9 mouse cellular contexts compared by ENCODE assay signal in genomic region chr19:4125268-4125667, GRCm38 (mm10). TPM values are rescaled to one million over a fixed set of nuclear protein-coding genes. Genes with fewer than 3 reads are reported as not detected.
DNase-seq lines count a peak whose midpoint lies in the region; ATAC-seq and TF ChIP-seq lines count a peak whose summit lies in the region.
"Not testable (repeated sequence)": the region's sequence is repeated elsewhere in the genome, so short reads cannot be mapped to it uniquely, and the experiment has no call there.
"Had no signal": no experiment of that assay in that cellular context is flagged by ENCODE, and none has a peak within 500 bp of the region (broad histone marks: within the 10 kb centered on the region; RNA-seq: fewer than 3 reads in every experiment).

No protein-coding gene starts in this region.

- WGBS in cerebellum, adult 2 months, result 1% methylated on average over 3 of the region's 4 CpGs
- WGBS in forebrain, embryonic 12.5 days, result 25% methylated on average over 3 of the region's 4 CpGs
- 26% methylated on average over 3 of the region's 4 CpGs for WGBS in heart, postnatal 0 days
- 7% methylated on average over 4 of the region's 4 CpGs for WGBS in kidney, embryonic 15.5 days
- WGBS in liver, embryonic 14.5 days (ENCODE audit: insufficient replicate concordance), result 15% methylated on average over 4 of the region's 4 CpGs
- 7% methylated on average over 4 of the region's 4 CpGs for WGBS in midbrain, embryonic 14.5 days
- WGBS in spleen, adult 2 months, result 27% methylated on average over 4 of the region's 4 CpGs

- not testable (repeated sequence) for TF ChIP-seq POLR2A in cerebellum, adult 2 months (IDR thresholded peaks at IDR 0.05; ENCODE audit: borderline replicate concordance, insufficient read depth, low read length); spleen, adult 2 months (IDR thresholded peaks at IDR 0.05; ENCODE audit: low read depth, low read length)

- not testable (repeated sequence) for H3K9me3 ChIP-seq in forebrain, embryonic 12.5 days; heart, postnatal 0 days (replicated peaks; ENCODE audit: control insufficient read depth, low read length); kidney, embryonic 15.5 days (replicated peaks); liver, embryonic 14.5 days (ENCODE audit: control insufficient read depth, low read length); midbrain, embryonic 14.5 days (ENCODE audit: control insufficient read depth, low read length)

- peak overlapping the region; percentile 79 for H3K4me2 ChIP-seq in forebrain, embryonic 12.5 days
- peak overlapping the region; percentile 50 for H3K4me2 ChIP-seq in heart, postnatal 0 days (ENCODE audit: low read depth, low read length)
- peak overlapping the region; percentile 84 for H3K4me2 ChIP-seq in kidney, embryonic 15.5 days
- H3K4me2 ChIP-seq in liver, embryonic 14.5 days (ENCODE audit: low read depth), result peak overlapping the region; percentile 66
- peak overlapping the region; percentile 41 for H3K4me2 ChIP-seq in midbrain, embryonic 14.5 days (ENCODE audit: low read length)

- peak overlapping the region; percentile 73 for H3K9ac ChIP-seq in forebrain, embryonic 12.5 days
- 0 out of 2 replicates have a peak overlapping the region, but pooled peaks have one; percentile 11 for H3K9ac ChIP-seq in heart, postnatal 0 days (replicated peaks; ENCODE audit: low read depth, low read length)
- H3K9ac ChIP-seq in kidney, embryonic 15.5 days, result peak overlapping the region; percentile 39; the same call in 1 of the 2 replicates
- H3K9ac ChIP-seq in liver, embryonic 14.5 days (replicated peaks), result peak overlapping the region; percentile 75
- H3K9ac ChIP-seq in midbrain, embryonic 14.5 days (replicated peaks; ENCODE audit: low read length), result peak overlapping the region; percentile 83; the same call in 1 of the 2 replicates

- H3K27ac ChIP-seq in cerebellum, adult 2 months (ENCODE audit: insufficient read depth, low read length), result peak overlapping the region; percentile 93
- 0 out of 2 replicates have a peak overlapping the region, but pooled peaks have one; percentile 19 for H3K27ac ChIP-seq in forebrain, embryonic 12.5 days
- H3K27ac ChIP-seq in heart, postnatal 0 days (ENCODE audit: low read depth), result not testable (repeated sequence)
- H3K27ac ChIP-seq in kidney, embryonic 15.5 days, result peak overlapping the region; percentile 37; the same call in 1 of the 2 replicates
- peak overlapping the region; percentile 67 for H3K27ac ChIP-seq in liver, embryonic 14.5 days
- H3K27ac ChIP-seq in midbrain, embryonic 14.5 days (replicated peaks; ENCODE audit: low read depth, low read length), result peak overlapping the region; percentile 71
- peak overlapping the region; percentile 70 for H3K27ac ChIP-seq in spleen, adult 2 months (ENCODE audit: insufficient read depth, low read length)

- not testable (repeated sequence) for TF ChIP-seq CTCF in cerebellum, adult 2 months (IDR thresholded peaks at IDR 0.05; ENCODE audit: borderline replicate concordance, insufficient read depth, low read depth, low read length); heart, postnatal 0 days (IDR thresholded peaks at IDR 0.05; ENCODE audit: low read depth); liver, embryonic 14.5 days (IDR thresholded peaks at IDR 0.05; ENCODE audit: low read depth); spleen, adult 2 months (IDR thresholded peaks at IDR 0.05; ENCODE audit: extremely low read depth, insufficient read depth, insufficient read length, insufficient replicate concordance)

- H3K27me3 ChIP-seq in cerebellum, adult 2 months (ENCODE audit: control insufficient read depth, insufficient read depth, low read length); forebrain, embryonic 12.5 days; heart, postnatal 0 days (ENCODE audit: control insufficient read depth, insufficient read depth, low read length); kidney, embryonic 15.5 days; liver, embryonic 14.5 days (ENCODE audit: control insufficient read depth, insufficient read depth, low read length); midbrain, embryonic 14.5 days (ENCODE audit: control insufficient read depth, insufficient read depth, low read length); spleen, adult 2 months (ENCODE audit: control insufficient read depth, insufficient read depth, low read length): not testable (repeated sequence)

- not testable (repeated sequence) for TF ChIP-seq EP300 in heart, postnatal 0 days (IDR thresholded peaks at IDR 0.05; ENCODE audit: low read depth); liver, embryonic 14.5 days (IDR thresholded peaks at IDR 0.05; ENCODE audit: low read depth)

- not testable (repeated sequence) for H3K4me1 ChIP-seq in cerebellum, adult 2 months (ENCODE audit: control insufficient read depth, insufficient read depth, low read length)
- H3K4me1 ChIP-seq in forebrain, embryonic 12.5 days, result peaks cover 27% of the 10 kb centered on the region
- H3K4me1 ChIP-seq in heart, postnatal 0 days (ENCODE audit: control insufficient read depth, insufficient read depth), result peaks cover 21% of the 10 kb centered on the region
- peaks cover 38% of the 10 kb centered on the region for H3K4me1 ChIP-seq in kidney, embryonic 15.5 days
- H3K4me1 ChIP-seq in liver, embryonic 14.5 days (replicated peaks; ENCODE audit: control insufficient read depth in 2 of 2, insufficient read depth in 2 of 2, low read length in 1 of 2), result peaks cover 56 to 57% of the 10 kb centered on the region in 2 experiments
- peaks cover 14% of the 10 kb centered on the region for H3K4me1 ChIP-seq in midbrain, embryonic 14.5 days (ENCODE audit: control insufficient read depth, insufficient read depth, low read length)
- H3K4me1 ChIP-seq in spleen, adult 2 months (ENCODE audit: control insufficient read depth, insufficient read depth, insufficient read length), result peaks cover 27% of the 10 kb centered on the region

- ATAC-seq in forebrain, embryonic 12.5 days (ENCODE audit: low FRiP score), result peak; percentile 36; the same call in 1 of the 2 replicates
- ATAC-seq in heart, postnatal 0 days (ENCODE audit: insufficient read depth, low read depth), result peak; percentile 5; the same call in 1 of the 2 replicates
- peak; percentile 43 for ATAC-seq in kidney, embryonic 15.5 days (replicated peaks; ENCODE audit: low FRiP score)
- peak; percentile 14 for ATAC-seq in liver, embryonic 14.5 days (ENCODE audit: insufficient read depth)
- ATAC-seq in midbrain, embryonic 14.5 days (ENCODE audit: low FRiP score, low TSS enrichment), result not testable (repeated sequence)

- peak overlapping the region; percentile 97 for H3K4me3 ChIP-seq in cerebellum, adult 2 months (replicated peaks; ENCODE audit: insufficient read depth, low read depth, low read length)
- H3K4me3 ChIP-seq in forebrain, embryonic 12.5 days (replicated peaks), result peak overlapping the region; percentile 68
- peak overlapping the region; percentile 83 for H3K4me3 ChIP-seq in heart, postnatal 0 days (ENCODE audit: low read depth, low read length)
- H3K4me3 ChIP-seq in kidney, embryonic 15.5 days (replicated peaks), result peak overlapping the region; percentile 91
- H3K4me3 ChIP-seq in liver, embryonic 14.5 days (ENCODE audit: insufficient read depth in 1 of 2, low read depth in 2 of 2, low read length in 2 of 2), result peak overlapping the region; percentile 50 to 96
- peak overlapping the region; percentile 83 for H3K4me3 ChIP-seq in midbrain, embryonic 14.5 days (replicated peaks; ENCODE audit: low read depth, low read length)
- peak overlapping the region; percentile 33; the same call in 1 of the 2 replicates for H3K4me3 ChIP-seq in spleen, adult 2 months (ENCODE audit: extremely low read depth, insufficient read depth, insufficient read length)

- H3K36me3 ChIP-seq in forebrain, embryonic 12.5 days (replicated peaks), result peaks cover 24% of the 10 kb centered on the region
- H3K36me3 ChIP-seq in heart, postnatal 0 days (replicated peaks; ENCODE audit: control insufficient read depth, insufficient read depth, low read length), result peaks cover 16% of the 10 kb centered on the region
- H3K36me3 ChIP-seq in kidney, embryonic 15.5 days, result peaks cover 26% of the 10 kb centered on the region
- H3K36me3 ChIP-seq in liver, embryonic 14.5 days (replicated peaks; ENCODE audit: control insufficient read depth, insufficient read depth, low read depth), result peaks cover 14% of the 10 kb centered on the region
- H3K36me3 ChIP-seq in midbrain, embryonic 14.5 days (ENCODE audit: control insufficient read depth, insufficient read depth, low read length), result peaks cover 23% of the 10 kb centered on the region
- H3K36me3 ChIP-seq in spleen, adult 2 months (ENCODE audit: control insufficient read depth, insufficient read depth, low read length), result peaks cover 12% of the 10 kb centered on the region

- peak; percentile 39 for DNase-seq in A20 (ENCODE audit: low read depth, low spot score)
- DNase-seq in cerebellum, adult 2 months, result peak in 1 of 2 experiments; percentile 36
- not testable (repeated sequence) for DNase-seq in heart, postnatal 0 days (ENCODE audit: low spot score); liver, embryonic 14.5 days (ENCODE audit: low read depth in 3 of 3, low spot score in 3 of 3); spleen, adult 2 months (ENCODE audit: low read depth in 1 of 2, low spot score in 2 of 2)
- DNase-seq in midbrain, embryonic 14.5 days, result peak; percentile 53

RNA-seq across cellular contexts. Expression of gene Aip, which starts 0.4 kb away (rescaled TPM):
- 207 and 209 TPM in 2 replicates for polyA plus RNA-seq in cerebellum, adult 2 months (2012; rRNA removed)
- 56.4 and 60.7 TPM in 2 replicates for polyA plus RNA-seq in forebrain, embryonic 12.5 days (2016; fragmentation: Nextera tagmentation; extraction: Ambion mirVana)
- total RNA-seq in heart, postnatal 0 days (2014; rRNA removed; ENCODE audit: low replicate concordance), result 21.4 and 23.8 TPM in 2 replicates
- polyA plus RNA-seq in heart, postnatal 0 days (2015; fragmentation: Nextera tagmentation; extraction: Ambion mirVana), result 61.7 and 66.2 TPM in 2 replicates
- polyA plus RNA-seq in kidney, embryonic 15.5 days (2015; fragmentation: Nextera tagmentation; extraction: Ambion mirVana), result 98.0 and 108 TPM in 2 replicates
- polyA plus RNA-seq in liver, embryonic 14.5 days (2012; rRNA removed), result 28.8 and 33.2 TPM in 2 replicates
- polyA plus RNA-seq in liver, embryonic 14.5 days (2014; fragmentation: Nextera tagmentation; extraction: Ambion mirVana), result 29.4 TPM in 2 replicates
- 84.3 and 98.0 TPM in 2 replicates for polyA plus RNA-seq in midbrain, embryonic 14.5 days (2014; fragmentation: Nextera tagmentation; extraction: Ambion mirVana)
- polyA plus RNA-seq in spleen, adult 2 months (2012; rRNA removed), result 85.3 and 99.6 TPM in 2 replicates

RNA-seq across cellular contexts. Expression of gene Gpr152, which starts 14.3 kb away (rescaled TPM):
- polyA plus RNA-seq in cerebellum, adult 2 months (2012; rRNA removed), result 0.11 and 0.13 TPM in 2 replicates
- polyA plus RNA-seq in forebrain, embryonic 12.5 days (2016; fragmentation: Nextera tagmentation; extraction: Ambion mirVana), result not detected in 2 replicates
- total RNA-seq in heart, postnatal 0 days (2014; rRNA removed; ENCODE audit: low replicate concordance), result not detected in 2 replicates
- polyA plus RNA-seq in heart, postnatal 0 days (2015; fragmentation: Nextera tagmentation; extraction: Ambion mirVana), result 0.03 TPM in 2 replicates
- polyA plus RNA-seq in kidney, embryonic 15.5 days (2015; fragmentation: Nextera tagmentation; extraction: Ambion mirVana), result not detected in 2 replicates
- polyA plus RNA-seq in liver, embryonic 14.5 days (2012; rRNA removed), result not detected in 2 replicates
- polyA plus RNA-seq in liver, embryonic 14.5 days (2014; fragmentation: Nextera tagmentation; extraction: Ambion mirVana), result not detected in 2 replicates
- polyA plus RNA-seq in midbrain, embryonic 14.5 days (2014; fragmentation: Nextera tagmentation; extraction: Ambion mirVana), result not detected in 2 replicates
- polyA plus RNA-seq in spleen, adult 2 months (2012; rRNA removed), result 0.09 and 0.11 TPM in 2 replicates
- total RNA-seq: megakaryocyte progenitor cell, adult 5-6 weeks had no signal

RNA-seq across cellular contexts. Expression of gene Cabp4, which starts 18.6 kb away (rescaled TPM):
- polyA plus RNA-seq in cerebellum, adult 2 months (2012; rRNA removed), result 0.06 and 0.16 TPM in 2 replicates
- 0.09 TPM in 2 replicates for polyA plus RNA-seq in forebrain, embryonic 12.5 days (2016; fragmentation: Nextera tagmentation; extraction: Ambion mirVana)
- not detected in 2 replicates for total RNA-seq in heart, postnatal 0 days (2014; rRNA removed; ENCODE audit: low replicate concordance)
- polyA plus RNA-seq in heart, postnatal 0 days (2015; fragmentation: Nextera tagmentation; extraction: Ambion mirVana), result 0.07 and 0.11 TPM in 2 replicates
- 0.05 and 0.10 TPM in 2 replicates for polyA plus RNA-seq in kidney, embryonic 15.5 days (2015; fragmentation: Nextera tagmentation; extraction: Ambion mirVana)
- 0.03 and 0.15 TPM in 2 replicates for polyA plus RNA-seq in liver, embryonic 14.5 days (2012; rRNA removed)
- not detected in 2 replicates for polyA plus RNA-seq in liver, embryonic 14.5 days (2014; fragmentation: Nextera tagmentation; extraction: Ambion mirVana)
- polyA plus RNA-seq in midbrain, embryonic 14.5 days (2014; fragmentation: Nextera tagmentation; extraction: Ambion mirVana), result 0.14 and 0.15 TPM in 2 replicates
- polyA plus RNA-seq in spleen, adult 2 months (2012; rRNA removed), result 1.9 and 2.2 TPM in 2 replicates
- total RNA-seq: megakaryocyte progenitor cell, adult 5-6 weeks had no signal

RNA-seq across cellular contexts. Expression of gene Coro1b, which starts 23.2 kb away (rescaled TPM):
- polyA plus RNA-seq in cerebellum, adult 2 months (2012; rRNA removed), result 240 and 294 TPM in 2 replicates
- polyA plus RNA-seq in forebrain, embryonic 12.5 days (2016; fragmentation: Nextera tagmentation; extraction: Ambion mirVana), result 125 and 135 TPM in 2 replicates
- 120 and 144 TPM in 2 replicates for total RNA-seq in heart, postnatal 0 days (2014; rRNA removed; ENCODE audit: low replicate concordance)
- 97.2 and 102 TPM in 2 replicates for polyA plus RNA-seq in heart, postnatal 0 days (2015; fragmentation: Nextera tagmentation; extraction: Ambion mirVana)
- 165 and 174 TPM in 2 replicates for polyA plus RNA-seq in kidney, embryonic 15.5 days (2015; fragmentation: Nextera tagmentation; extraction: Ambion mirVana)
- 57.5 and 59.2 TPM in 2 replicates for polyA plus RNA-seq in liver, embryonic 14.5 days (2012; rRNA removed)
- polyA plus RNA-seq in liver, embryonic 14.5 days (2014; fragmentation: Nextera tagmentation; extraction: Ambion mirVana), result 57.5 and 62.2 TPM in 2 replicates
- polyA plus RNA-seq in midbrain, embryonic 14.5 days (2014; fragmentation: Nextera tagmentation; extraction: Ambion mirVana), result 105 and 117 TPM in 2 replicates
- polyA plus RNA-seq in spleen, adult 2 months (2012; rRNA removed), result 386 and 394 TPM in 2 replicates

RNA-seq across cellular contexts. Expression of gene Pitpnm1, which starts 25.5 kb away (rescaled TPM):
- polyA plus RNA-seq in cerebellum, adult 2 months (2012; rRNA removed), result 568 and 602 TPM in 2 replicates
- polyA plus RNA-seq in forebrain, embryonic 12.5 days (2016; fragmentation: Nextera tagmentation; extraction: Ambion mirVana), result 21.5 and 22.9 TPM in 2 replicates
- total RNA-seq in heart, postnatal 0 days (2014; rRNA removed; ENCODE audit: low replicate concordance), result 26.2 and 47.3 TPM in 2 replicates
- 17.9 and 21.9 TPM in 2 replicates for polyA plus RNA-seq in heart, postnatal 0 days (2015; fragmentation: Nextera tagmentation; extraction: Ambion mirVana)
- 14.0 and 15.8 TPM in 2 replicates for polyA plus RNA-seq in kidney, embryonic 15.5 days (2015; fragmentation: Nextera tagmentation; extraction: Ambion mirVana)
- polyA plus RNA-seq in liver, embryonic 14.5 days (2012; rRNA removed), result 6.1 and 7.1 TPM in 2 replicates
- polyA plus RNA-seq in liver, embryonic 14.5 days (2014; fragmentation: Nextera tagmentation; extraction: Ambion mirVana), result 3.4 TPM in 2 replicates
- 72.8 and 89.0 TPM in 2 replicates for polyA plus RNA-seq in midbrain, embryonic 14.5 days (2014; fragmentation: Nextera tagmentation; extraction: Ambion mirVana)
- polyA plus RNA-seq in spleen, adult 2 months (2012; rRNA removed), result 358 and 415 TPM in 2 replicates

Comparison
In these comparisons a context has a peak if more than half of its experiments do, and no peak if none do; other contexts are left out.
1. H3K4me3 ChIP-seq: peak in every context shown above with its lines; median percentile 97 in cerebellum, adult 2 months; 91 in kidney, embryonic 15.5 days; 83 in heart, postnatal 0 days; 83 in midbrain, embryonic 14.5 days; 73 in liver, embryonic 14.5 days; 68 in forebrain, embryonic 12.5 days; 33 in spleen, adult 2 months.
2. H3K9ac ChIP-seq: peak in every context shown above with its lines; median percentile 83 in midbrain, embryonic 14.5 days; 75 in liver, embryonic 14.5 days; 73 in forebrain, embryonic 12.5 days; 39 in kidney, embryonic 15.5 days; 11 in heart, postnatal 0 days.